Mouse (Mus musculus) MEL (cell line): ENCODE results near the gene Lgi4. TPM values are rescaled to one million over a fixed set of nuclear protein-coding genes. Genes with fewer than 3 reads are reported as not detected.

Source experiments
- DNase-seq: peaks from one replicate; pipeline ENCODE4 v3.0.0; 2011; ENCODE audit warnings: low read depth, low spot score
- H3K27ac ChIP-seq: 2 replicates; pipeline ENCODE4 v1.5.1; 2012; ENCODE audit warnings: low read depth, mild to moderate bottlenecking, control low read depth, low read length, moderate library complexity; ENCODE audit not compliant: control insufficient read depth
- H3K27me3 ChIP-seq, 2 experiments: fragments of 150-350 bp in 1 of 2; sonication (generic) in 1 of 2; 2 replicates each; pipeline ENCODE4 v1.6.1; 2012; ENCODE audit warnings: low read length in 2 of 2, mild to moderate bottlenecking in 2 of 2, improper control_type of control experiment in 1 of 2, moderate library complexity in 1 of 2; ENCODE audit not compliant: insufficient read depth in 2 of 2, control insufficient read depth in 1 of 2
- H3K36me3 ChIP-seq, 2 experiments: 2 replicates each; pipeline ENCODE4 v1.6.1; 2012 to 2014; ENCODE audit warnings: low read length in 2 of 2, improper control_type of control experiment in 1 of 2, inconsistent platforms in 1 of 2, mild to moderate bottlenecking in 1 of 2; ENCODE audit not compliant: insufficient read depth in 2 of 2, control insufficient read depth in 1 of 2
- H3K4me1 ChIP-seq, 2 experiments: fragments of 150-350 bp in 1 of 2; sonication (generic) in 1 of 2; 2 replicates each; pipeline ENCODE4 v1.6.1; 2012; ENCODE audit warnings: low read length in 2 of 2, improper control_type of control experiment in 1 of 2, mild to moderate bottlenecking in 1 of 2; ENCODE audit not compliant: insufficient read depth in 2 of 2, control insufficient read depth in 1 of 2
- H3K4me3 ChIP-seq, 2 experiments: fragments of 150-350 bp in 1 of 2; sonication (generic) in 1 of 2; 2 replicates each; pipeline ENCODE4 v1.5.1; 2012; ENCODE audit warnings: low read depth in 2 of 2, low read length in 2 of 2, mild to moderate bottlenecking in 2 of 2, moderate library complexity in 2 of 2, control low read depth in 1 of 2, improper control_type of control experiment in 1 of 2; ENCODE audit not compliant: control insufficient read depth in 1 of 2, insufficient read depth in 1 of 2
- H3K79me2 ChIP-seq: 2 replicates; pipeline ENCODE4 v1.6.1; 2012; ENCODE audit warnings: mild to moderate bottlenecking, low read length, moderate library complexity; ENCODE audit not compliant: control insufficient read depth, poor library complexity, insufficient read depth
- H3K9ac ChIP-seq: 2 replicates; pipeline ENCODE4 v1.6.1; 2012; ENCODE audit warnings: low read depth, mild to moderate bottlenecking, control low read depth, low read length, moderate library complexity; ENCODE audit not compliant: control insufficient read depth, poor library complexity, severe bottlenecking
- H3K9me3 ChIP-seq: fragments of 150-350 bp; sonication (generic); replicated peaks from 2 replicates; pipeline ENCODE4 v1.6.1; 2012; ENCODE audit warnings: mild to moderate bottlenecking, low read length, improper control_type of control experiment, moderate library complexity; ENCODE audit not compliant: insufficient read depth
- CHD2 ChIP-seq: IDR thresholded peaks from 2 replicates; pipeline ENCODE4 v1.6.1; 2011; ENCODE audit warnings: low read length, improper control_type of control experiment
- ETS1 ChIP-seq: IDR thresholded peaks from 2 replicates; pipeline ENCODE4 v1.6.1; 2012; ENCODE audit warnings: low read depth, mild to moderate bottlenecking, inconsistent platforms, low read length, improper control_type of control experiment, moderate library complexity
- GATA1 ChIP-seq: IDR thresholded peaks from 2 replicates; pipeline ENCODE4 v1.6.1; 2011; ENCODE audit warnings: low read depth, low read length, improper control_type of control experiment
- HCFC1 ChIP-seq: IDR thresholded peaks from 2 replicates; pipeline ENCODE4 v1.6.1; 2012; ENCODE audit warnings: low read depth, mild to moderate bottlenecking, inconsistent platforms, low read length, improper control_type of control experiment, moderate library complexity
- MEF2A ChIP-seq: IDR thresholded peaks from 2 replicates; pipeline ENCODE4 v1.6.1; 2014; ENCODE audit warnings: low read depth, mild to moderate bottlenecking, inconsistent platforms, low read length, improper control_type of control experiment; ENCODE audit not compliant: poor library complexity, insufficient replicate concordance, severe bottlenecking; ENCODE audit errors: extremely low read depth
- MYC ChIP-seq: IDR thresholded peaks from 2 replicates; pipeline ENCODE4 v1.6.1; 2011; ENCODE audit warnings: low read depth, mild to moderate bottlenecking, low read length, improper control_type of control experiment, moderate library complexity
- NELFE ChIP-seq: IDR thresholded peaks from 2 replicates; pipeline ENCODE4 v1.6.1; 2011; ENCODE audit warnings: low read depth, low read length, improper control_type of control experiment
- POLR2AphosphoS5 ChIP-seq: IDR thresholded peaks from 2 replicates; pipeline ENCODE4 v1.6.1; 2012; ENCODE audit warnings: low read depth, borderline replicate concordance, mild to moderate bottlenecking, inconsistent platforms, low read length, moderate library complexity, mixed read lengths
- SIN3A ChIP-seq: IDR thresholded peaks from 2 replicates; pipeline ENCODE4 v1.6.1; 2012; ENCODE audit warnings: low read length, improper control_type of control experiment, inconsistent platforms
- SMC3 ChIP-seq: IDR thresholded peaks from 2 replicates; pipeline ENCODE4 v1.6.1; 2011; ENCODE audit warnings: low read depth, low read length, improper control_type of control experiment
- TBP ChIP-seq: IDR thresholded peaks from 2 replicates; pipeline ENCODE4 v1.8.0; 2011; ENCODE audit warnings: low read depth, low read length, improper control_type of control experiment
- TCF12 ChIP-seq: IDR thresholded peaks from 2 replicates; pipeline ENCODE4 v1.6.1; 2014; ENCODE audit warnings: low read depth, mild to moderate bottlenecking, inconsistent platforms, low read length, improper control_type of control experiment, moderate library complexity
- USF2 ChIP-seq, 2 experiments: IDR thresholded peaks; 2 replicates each; pipeline ENCODE4 v1.6.1; 2011 to 2012; ENCODE audit warnings: improper control_type of control experiment in 2 of 2, low read length in 2 of 2, borderline replicate concordance in 1 of 2, inconsistent platforms in 1 of 2, low read depth in 1 of 2, mild to moderate bottlenecking in 1 of 2; ENCODE audit not compliant: insufficient read depth in 1 of 2
- ZC3H11A ChIP-seq: IDR thresholded peaks from 2 replicates; pipeline ENCODE4 v1.6.1; 2012; ENCODE audit warnings: low read depth, mild to moderate bottlenecking, inconsistent platforms, low read length, improper control_type of control experiment
- ZKSCAN1 ChIP-seq: IDR thresholded peaks from 2 replicates; pipeline ENCODE4 v1.6.1; 2012; ENCODE audit warnings: low read depth, mild to moderate bottlenecking, inconsistent platforms, low read length, improper control_type of control experiment, moderate library complexity
- ZMIZ1 ChIP-seq: IDR thresholded peaks from 2 replicates; pipeline ENCODE4 v1.6.1; 2012; ENCODE audit warnings: low read depth, mild to moderate bottlenecking, inconsistent platforms, low read length, improper control_type of control experiment, moderate library complexity
- polyA plus RNA-seq, 2 experiments: library from polyadenylated mRNA; stranded (reverse) in 1 of 2; unstranded in 1 of 2; fragments of >175 nt in 1 of 2; fragments of >200 nt in 1 of 2; gene quantifications; 2 replicates each; pipeline versions ENCODE4 v1.2.1 to v1.2.4; 2012; ENCODE audit warnings: low replicate concordance in 2 of 2, low read depth in 1 of 2; ENCODE audit not compliant: insufficient read length in 2 of 2, insufficient read depth in 1 of 2, missing spikeins in 1 of 2
- total RNA-seq: library from RNA; depleted of rRNA; stranded (reverse); fragments of 300-350 nt; gene quantifications from 2 replicates; pipeline ENCODE4 v1.2.3, GENCODE M21; 2012

Gene Lgi4
- total and polyA plus RNA-seq, 3 experiments: not detected

- H3K27me3 ChIP-seq: peaks cover 3 to 9% of the 10 kb centered on the region in 2 experiments; a peak in 3 of 4 replicates
- no peaks in the 10 kb centered on the region for H3K9me3 ChIP-seq
- no peaks in the 10 kb centered on the region for H3K36me3 ChIP-seq
- no peak overlapping the region for H3K9ac ChIP-seq
- no peak overlapping the region for H3K4me3 ChIP-seq
- H3K27ac ChIP-seq: no peak overlapping the region
- no peaks in the 10 kb centered on the region for H3K4me1 ChIP-seq
- no peak for DNase-seq
- TF ChIP-seq TBP (no peak), ZC3H11A (no peak), USF2 (IDR thresholded peaks at IDR 0.05; ENCODE audit: borderline replicate concordance in 1 of 2, insufficient read depth in 1 of 2, low read depth in 1 of 2, low read length in 2 of 2) (no peak), TCF12 (no peak), ETS1 (no peak), CHD2 (no peak), SIN3A (no peak), MYC (no peak), ZMIZ1 (no peak), SMC3 (no peak), POLR2AphosphoS5 (no peak), GATA1 (no peak), ZKSCAN1 (no peak), NELFE (no peak)
- TF ChIP-seq, all 39 proteins: peak for 0
- no peaks in the 10 kb centered on the region for H3K79me2 ChIP-seq
Observed at GRCm38 (mm10) chr7:31079670-31080069, 20.5 kb downstream of the Lgi4 start.

- H3K4me1 ChIP-seq: no peaks in the 10 kb centered on the region
- no peak for DNase-seq
- H3K9me3 ChIP-seq: no peaks in the 10 kb centered on the region
- H3K27me3 ChIP-seq: peaks cover 3 to 11% of the 10 kb centered on the region in 2 experiments; a peak in 3 of 4 replicates
- H3K79me2 ChIP-seq: no peaks in the 10 kb centered on the region
- H3K27ac ChIP-seq: no peak overlapping the region
- H3K4me3 ChIP-seq: no peak overlapping the region
- TF ChIP-seq ZMIZ1: no peak
- TF ChIP-seq MEF2A: no peak
- TF ChIP-seq TCF12: no peak
- TF ChIP-seq CHD2: no peak
- no peak for TF ChIP-seq HCFC1
- TF ChIP-seq, all 39 proteins: peak for 0
- Histone ChIP-seq H3K9ac (no peak overlapping the region), H3K36me3 (no peaks in the 10 kb centered on the region)
Observed at GRCm38 (mm10) chr7:31080611-31081010, 21.5 kb downstream of the Lgi4 start.
